Mouse (Mus musculus): ENCODE measurements at regions not wholly inside any gene's neighbourhood (a gene's known extent, or its start where the extent isn't known, plus 50 kb on each side); places are given as distances from the start of the nearest gene placed in this dataset.
A peak's percentile ranks its signal among the peaks of the same experiment; 100 is the strongest.

DNA sequence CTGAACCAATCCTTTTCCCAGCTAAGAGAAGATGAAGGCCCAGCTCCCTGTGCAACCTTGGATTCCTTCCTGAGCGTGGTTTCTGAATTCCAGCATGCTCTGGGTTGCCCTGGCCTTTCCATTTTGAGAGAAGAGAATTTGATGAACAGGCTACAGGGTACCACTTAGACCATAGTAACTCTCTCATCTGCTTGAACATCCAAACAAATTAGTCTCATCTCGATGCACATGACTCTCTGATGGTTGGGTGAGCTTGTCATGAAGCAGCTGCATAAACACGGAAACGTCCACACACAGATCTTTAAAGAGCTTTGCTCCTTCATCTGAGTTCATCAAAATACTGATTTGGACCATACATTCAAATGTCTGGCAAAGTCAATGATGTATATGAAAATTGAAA, 414.0 kb upstream of the Rgma start:
- Histone ChIP-seq H3K9ac (ENCODE audit: low read depth, low read length) (no peak overlapping the region), H3K4me3 (ENCODE audit: low read depth, low read length) (no peak overlapping the region), H3K36me3 (ENCODE audit: control insufficient read depth, insufficient read depth, low read length) (no peaks in the 10 kb centered on the region), H3K9me3 (replicated peaks; ENCODE audit: control insufficient read depth, low read length, poor library complexity, severe bottlenecking) (no peaks in the 10 kb centered on the region), H3K4me2 (ENCODE audit: low read length) (no peak overlapping the region), H3K4me1 (ENCODE audit: control insufficient read depth, insufficient read depth, low read length) (peaks cover 10% of the 10 kb centered on the region), H3K27ac (ENCODE audit: low read length) (no peak overlapping the region), H3K27me3 (ENCODE audit: control insufficient read depth, insufficient read depth, low read depth, low read length) (no peaks in the 10 kb centered on the region)
- no peak for ATAC-seq
- WGBS = 66% methylated on average over 4 of the region's 4 CpGs

DNA sequence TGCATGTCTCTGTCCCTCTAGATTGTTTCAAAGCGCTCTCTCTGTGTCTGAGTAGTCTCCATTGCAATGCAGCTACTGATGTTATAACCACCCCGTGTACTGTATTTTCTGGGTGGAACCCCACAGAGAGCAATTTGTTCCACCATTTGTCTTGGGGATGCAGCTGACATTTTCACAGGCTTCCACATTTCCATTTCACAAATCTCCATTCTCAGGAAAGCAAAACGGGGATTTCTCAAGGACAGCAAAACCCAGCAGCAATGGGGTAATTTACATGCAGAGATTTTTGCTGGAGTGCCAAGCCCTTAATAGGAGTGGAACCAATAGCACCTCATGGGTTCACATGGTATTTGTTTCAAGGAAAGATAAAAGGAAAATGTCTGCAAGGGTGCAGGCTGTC, 412.5 kb upstream of the Rgma start:
- WGBS = 29% methylated on average over 3 of the region's 3 CpGs

DNA sequence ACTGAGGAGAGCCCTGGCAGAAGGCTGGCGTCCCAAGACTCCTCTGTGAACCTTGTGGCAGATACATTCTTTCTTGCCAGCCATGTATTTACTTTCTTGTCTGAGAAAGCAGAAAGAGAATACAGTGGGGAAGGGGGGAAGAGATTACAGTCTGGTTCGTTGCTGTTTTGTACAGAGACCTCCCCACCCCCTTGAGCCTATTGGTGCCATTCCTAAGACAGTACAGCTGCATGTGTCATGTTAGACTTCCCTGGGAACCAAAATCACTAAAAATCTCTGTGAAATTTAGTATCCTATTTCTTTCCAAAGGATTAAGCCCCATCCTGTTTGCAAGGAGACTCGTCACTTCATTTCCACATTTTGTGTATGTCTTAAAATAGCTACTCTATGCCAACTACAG, 411.4 kb upstream of the Rgma start:
- Histone ChIP-seq H3K9ac (ENCODE audit: low read depth, low read length) (no peak overlapping the region), H3K27me3 (ENCODE audit: control insufficient read depth, insufficient read depth, low read depth, low read length) (no peaks in the 10 kb centered on the region), H3K4me2 (ENCODE audit: low read length) (no peak overlapping the region), H3K4me3 (ENCODE audit: low read depth, low read length) (no peak overlapping the region), H3K27ac (ENCODE audit: low read length) (no peak overlapping the region), H3K36me3 (ENCODE audit: control insufficient read depth, insufficient read depth, low read length) (no peaks in the 10 kb centered on the region), H3K4me1 (ENCODE audit: control insufficient read depth, insufficient read depth, low read length) (peaks cover 7% of the 10 kb centered on the region; the same call in 1 of the 2 replicates), H3K9me3 (replicated peaks; ENCODE audit: control insufficient read depth, low read length, poor library complexity, severe bottlenecking) (no peaks in the 10 kb centered on the region)
- 79% methylated on average over 3 of the region's 3 CpGs for WGBS
- no peak for ATAC-seq

More for the DNA sequence above, 412.5 kb upstream of the Rgma start:
- H3K27ac ChIP-seq (ENCODE audit: low read length) = peak overlapping the region; percentile 12; the same call in 1 of the 2 replicates
- H3K9me3 ChIP-seq (replicated peaks; ENCODE audit: control insufficient read depth, low read length, poor library complexity, severe bottlenecking) = no peaks in the 10 kb centered on the region
- no peak overlapping the region for H3K4me3 ChIP-seq (ENCODE audit: low read depth, low read length)
- peaks cover 7% of the 10 kb centered on the region for H3K4me1 ChIP-seq (ENCODE audit: control insufficient read depth, insufficient read depth, low read length)
- H3K9ac ChIP-seq (ENCODE audit: low read depth, low read length) = no peak overlapping the region
- no peaks in the 10 kb centered on the region for H3K36me3 ChIP-seq (ENCODE audit: control insufficient read depth, insufficient read depth, low read length)
- peak; percentile 68; the same call in 1 of the 2 replicates for ATAC-seq
- H3K4me2 ChIP-seq (ENCODE audit: low read length) = no peak overlapping the region
- H3K27me3 ChIP-seq (ENCODE audit: control insufficient read depth, insufficient read depth, low read depth, low read length) = no peaks in the 10 kb centered on the region

DNA sequence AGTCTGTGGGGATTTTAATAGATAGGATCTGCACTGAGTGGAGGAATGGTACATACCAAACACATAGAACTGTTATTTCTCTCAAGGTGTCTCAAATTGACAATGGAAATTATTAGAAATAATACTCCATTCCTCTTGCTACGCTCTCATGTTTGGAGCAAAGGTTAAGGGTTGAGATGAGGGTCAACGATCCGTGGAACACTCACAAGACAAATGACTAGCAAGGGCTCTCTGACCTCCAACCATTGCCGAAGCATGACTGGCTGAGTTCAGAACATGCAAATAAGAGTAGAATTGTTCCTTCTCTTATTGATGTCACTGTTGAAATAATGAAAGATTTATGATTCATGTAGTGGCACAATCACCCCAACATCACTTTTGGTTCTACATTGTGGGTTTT, 407.1 kb upstream of the Rgma start:
- H3K4me1 ChIP-seq (ENCODE audit: control insufficient read depth, insufficient read depth, low read length) = no peaks in the 10 kb centered on the region

DNA sequence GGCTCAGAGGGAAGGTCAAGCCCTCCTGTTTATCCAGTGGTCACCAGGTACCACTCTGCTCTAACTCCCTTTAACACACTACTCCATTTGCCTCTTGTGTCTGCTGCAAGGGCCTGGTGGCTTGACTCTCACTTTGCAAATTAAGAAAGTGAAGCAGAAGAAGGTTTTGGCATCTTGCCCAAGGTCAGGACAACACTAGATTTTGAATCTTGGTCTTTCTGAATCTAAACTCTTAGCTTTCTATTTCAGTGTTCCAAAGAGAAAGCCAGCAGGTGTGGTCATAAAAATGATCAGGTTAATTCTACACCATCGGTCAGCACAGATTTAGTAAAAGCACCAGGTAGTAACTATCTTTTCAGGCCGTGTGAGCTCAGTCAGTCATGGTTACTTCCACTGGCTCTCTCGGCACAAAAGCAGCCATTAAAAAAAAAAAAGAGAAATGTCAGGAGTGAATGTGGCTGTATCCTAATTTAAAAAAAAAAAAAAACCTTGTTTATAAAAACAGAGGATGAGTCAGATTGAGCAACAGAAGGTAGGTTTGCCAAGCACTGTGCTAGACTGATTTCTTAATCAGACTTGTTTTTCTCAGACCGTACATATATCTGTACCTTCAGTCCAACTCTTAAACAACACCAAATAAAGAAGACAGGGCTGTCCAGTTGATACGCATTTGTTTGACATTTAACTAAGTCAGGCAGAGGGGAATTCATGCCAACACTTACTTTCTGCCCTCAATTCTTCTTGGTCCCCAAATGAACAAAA, 403.6 kb upstream of the Rgma start:
- Histone ChIP-seq H3K27ac (ENCODE audit: low read length) (no peak overlapping the region), H3K4me2 (ENCODE audit: low read length) (no peak overlapping the region), H3K27me3 (ENCODE audit: control insufficient read depth, insufficient read depth, low read depth, low read length) (no peaks in the 10 kb centered on the region), H3K4me3 (ENCODE audit: low read depth, low read length) (no peak overlapping the region), H3K9me3 (replicated peaks; ENCODE audit: control insufficient read depth, low read length, poor library complexity, severe bottlenecking) (no peaks in the 10 kb centered on the region), H3K9ac (ENCODE audit: low read depth, low read length) (no peak overlapping the region), H3K36me3 (ENCODE audit: control insufficient read depth, insufficient read depth, low read length) (no peaks in the 10 kb centered on the region), H3K4me1 (ENCODE audit: control insufficient read depth, insufficient read depth, low read length) (no peaks in the 10 kb centered on the region)
- WGBS = 81% methylated on average over 5 of the region's 5 CpGs
- ATAC-seq = no peak

More for the DNA sequence above, 407.1 kb upstream of the Rgma start:
- Histone ChIP-seq H3K9ac (ENCODE audit: low read depth, low read length) (no peak overlapping the region), H3K9me3 (replicated peaks; ENCODE audit: control insufficient read depth, low read length, poor library complexity, severe bottlenecking) (no peaks in the 10 kb centered on the region), H3K4me3 (ENCODE audit: low read depth, low read length) (no peak overlapping the region), H3K36me3 (ENCODE audit: control insufficient read depth, insufficient read depth, low read length) (no peaks in the 10 kb centered on the region), H3K27ac (ENCODE audit: low read length) (no peak overlapping the region), H3K4me2 (ENCODE audit: low read length) (no peak overlapping the region), H3K27me3 (ENCODE audit: control insufficient read depth, insufficient read depth, low read depth, low read length) (no peaks in the 10 kb centered on the region)
- WGBS = 84% methylated on average over 4 of the region's 4 CpGs
- ATAC-seq = no peak

DNA sequence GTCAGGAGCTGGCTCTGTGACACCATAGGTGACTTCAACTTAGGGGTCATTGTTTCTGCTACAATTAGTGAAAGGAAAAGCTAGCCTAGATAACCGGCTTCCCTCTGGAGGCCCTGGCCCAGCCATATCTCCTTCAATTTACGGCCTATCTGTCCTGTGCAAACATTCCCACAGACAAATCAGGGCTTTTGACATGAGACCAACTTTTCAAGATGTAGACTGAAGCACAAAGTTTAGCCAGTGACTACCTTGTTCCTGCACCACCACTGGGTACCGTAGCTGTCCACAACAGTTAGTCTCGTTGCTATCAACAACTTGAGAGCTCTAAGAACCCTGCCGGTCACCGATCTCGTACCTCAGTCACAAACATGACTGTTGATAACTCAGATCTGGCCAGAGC, 402.9 kb upstream of the Rgma start:
- Histone ChIP-seq H3K4me2 (ENCODE audit: low read length) (no peak overlapping the region), H3K9me3 (replicated peaks; ENCODE audit: control insufficient read depth, low read length, poor library complexity, severe bottlenecking) (no peaks in the 10 kb centered on the region), H3K4me1 (ENCODE audit: control insufficient read depth, insufficient read depth, low read length) (no peaks in the 10 kb centered on the region), H3K9ac (ENCODE audit: low read depth, low read length) (no peak overlapping the region), H3K27ac (ENCODE audit: low read length) (no peak overlapping the region), H3K27me3 (ENCODE audit: control insufficient read depth, insufficient read depth, low read depth, low read length) (no peaks in the 10 kb centered on the region), H3K36me3 (ENCODE audit: control insufficient read depth, insufficient read depth, low read length) (no peaks in the 10 kb centered on the region), H3K4me3 (ENCODE audit: low read depth, low read length) (no peak overlapping the region)
- no peak for ATAC-seq
- 96% methylated on average over 7 of the region's 7 CpGs for WGBS

DNA sequence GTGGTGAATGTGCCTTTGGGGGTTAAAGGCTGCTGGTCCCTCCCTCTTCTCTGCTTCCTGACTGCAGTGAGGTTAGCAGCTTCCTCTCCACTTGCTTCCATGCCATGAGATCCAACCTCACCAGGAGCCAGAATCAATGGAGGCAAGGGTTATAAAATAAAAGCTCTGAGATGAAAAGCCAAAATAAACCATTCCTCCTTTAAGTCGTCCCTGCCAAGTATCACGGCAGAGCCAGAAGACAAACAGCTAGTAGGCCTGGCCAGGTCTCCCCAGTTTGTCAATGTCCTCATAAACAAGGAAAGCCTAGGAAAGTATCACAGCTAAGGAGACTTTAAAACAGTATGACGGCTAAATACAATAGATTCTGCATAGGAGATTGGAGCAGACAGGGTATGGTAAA, 401.5 kb upstream of the Rgma start:
- no peak overlapping the region for H3K4me2 ChIP-seq (ENCODE audit: low read length)
- no peak overlapping the region for H3K27ac ChIP-seq (ENCODE audit: low read length)
- H3K4me3 ChIP-seq (ENCODE audit: low read depth, low read length) = no peak overlapping the region
- no peaks in the 10 kb centered on the region for H3K27me3 ChIP-seq (ENCODE audit: control insufficient read depth, insufficient read depth, low read depth, low read length)
- H3K36me3 ChIP-seq (ENCODE audit: control insufficient read depth, insufficient read depth, low read length) = no peaks in the 10 kb centered on the region
- H3K9ac ChIP-seq (ENCODE audit: low read depth, low read length) = no peak overlapping the region
- no peaks in the 10 kb centered on the region for H3K4me1 ChIP-seq (ENCODE audit: control insufficient read depth, insufficient read depth, low read length)
- 75% methylated on average over 3 of the region's 3 CpGs for WGBS
- no peaks in the 10 kb centered on the region for H3K9me3 ChIP-seq (replicated peaks; ENCODE audit: control insufficient read depth, low read length, poor library complexity, severe bottlenecking)
- no peak for ATAC-seq

DNA sequence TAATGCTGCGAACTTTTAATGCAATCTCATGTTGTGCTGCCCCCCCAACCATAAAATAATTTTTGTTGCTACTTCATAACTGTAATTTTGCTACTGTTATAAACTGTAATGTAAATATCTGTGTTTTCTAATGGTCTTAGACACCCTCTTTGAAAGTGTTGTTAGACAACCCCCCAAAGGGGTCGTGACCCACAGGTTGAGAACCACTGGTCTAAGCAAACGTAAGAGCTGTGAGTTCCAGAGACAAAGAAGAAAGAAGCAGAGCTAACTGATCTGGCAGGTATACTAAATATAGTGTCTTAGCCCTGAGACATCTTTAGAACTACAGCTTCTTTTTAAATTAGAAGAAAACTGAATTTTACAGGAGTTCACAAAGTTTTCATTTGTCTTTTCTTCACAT, 400.9 kb upstream of the Rgma start:
- H3K4me3 ChIP-seq (ENCODE audit: low read depth, low read length) = no peak overlapping the region
- no peaks in the 10 kb centered on the region for H3K36me3 ChIP-seq (ENCODE audit: control insufficient read depth, insufficient read depth, low read length)
- no peaks in the 10 kb centered on the region for H3K4me1 ChIP-seq (ENCODE audit: control insufficient read depth, insufficient read depth, low read length)
- H3K9me3 ChIP-seq (replicated peaks; ENCODE audit: control insufficient read depth, low read length, poor library complexity, severe bottlenecking) = no peaks in the 10 kb centered on the region
- H3K27ac ChIP-seq (ENCODE audit: low read length) = no peak overlapping the region
- H3K27me3 ChIP-seq (ENCODE audit: control insufficient read depth, insufficient read depth, low read depth, low read length) = no peaks in the 10 kb centered on the region
- no peak for ATAC-seq
- H3K4me2 ChIP-seq (ENCODE audit: low read length) = no peak overlapping the region
- 82% methylated on average over 3 of the region's 3 CpGs for WGBS
- no peak overlapping the region for H3K9ac ChIP-seq (ENCODE audit: low read depth, low read length)

DNA sequence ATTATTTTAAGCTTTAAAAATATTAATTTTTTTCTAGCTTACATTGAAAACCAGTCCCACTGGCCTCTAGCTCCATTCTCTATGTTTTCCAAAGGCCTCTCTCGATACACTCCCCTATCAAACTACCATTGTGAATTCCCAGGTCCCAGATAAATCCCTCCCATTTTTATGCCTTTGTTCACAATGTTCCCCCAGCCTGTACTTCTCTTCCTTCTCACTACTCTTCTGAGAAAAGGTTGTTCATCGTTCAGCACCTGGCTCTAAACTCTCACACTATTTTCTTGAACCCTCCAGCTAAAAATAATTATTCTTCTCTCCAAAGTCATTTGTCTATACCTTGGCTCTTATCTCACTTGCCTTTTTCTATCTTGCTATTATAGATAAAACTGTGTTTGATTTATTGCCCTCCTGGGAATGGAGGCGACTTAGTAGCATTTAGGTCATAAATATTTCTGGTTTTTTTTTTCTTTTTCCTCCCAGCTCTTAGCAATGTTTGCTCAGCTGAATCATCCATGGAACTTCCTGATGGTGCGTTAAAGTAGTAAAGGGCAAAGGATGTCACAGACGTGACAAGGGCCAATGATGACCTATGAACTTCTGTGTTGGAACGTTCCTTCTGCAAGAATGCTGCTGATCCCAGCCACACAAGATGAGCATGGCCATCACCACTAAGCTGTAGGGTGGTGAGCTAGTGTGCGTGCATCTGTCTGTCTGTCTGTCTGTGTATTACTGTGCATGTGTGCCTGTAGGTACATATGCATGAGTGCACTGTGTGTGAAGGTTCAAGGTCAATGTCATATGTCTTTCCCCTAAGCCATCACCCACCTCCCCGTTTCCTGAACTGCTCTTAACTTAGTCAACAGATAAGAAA, 384.5 kb upstream of the Rgma start:
- no peaks in the 10 kb centered on the region for H3K36me3 ChIP-seq (ENCODE audit: control insufficient read depth, insufficient read depth, low read length)
- H3K9me3 ChIP-seq (replicated peaks; ENCODE audit: control insufficient read depth, low read length, poor library complexity, severe bottlenecking) = no peaks in the 10 kb centered on the region
- no peak overlapping the region for H3K9ac ChIP-seq (ENCODE audit: low read depth, low read length)
- no peak for ATAC-seq
- no peaks in the 10 kb centered on the region for H3K27me3 ChIP-seq (ENCODE audit: control insufficient read depth, insufficient read depth, low read depth, low read length)
- H3K4me2 ChIP-seq (ENCODE audit: low read length) = no peak overlapping the region
- H3K4me3 ChIP-seq (ENCODE audit: low read depth, low read length) = no peak overlapping the region
- no peaks in the 10 kb centered on the region for H3K4me1 ChIP-seq (ENCODE audit: control insufficient read depth, insufficient read depth, low read length)
- WGBS = 86% methylated on average over 8 of the region's 8 CpGs
- H3K27ac ChIP-seq (ENCODE audit: low read length) = no peak overlapping the region
